Mouse (Mus musculus): ENCODE data around the gene Pms2.

Gene Pms2

GRCm38 (mm10) chr5:143932831-143933230 lies 23.1 kb downstream of the Pms2 start, which contains the start of gene Rsph10b:
Gene Rsph10b, plus strand, starts transcription at chr5:143933035.
- no peak for DNase-seq (ENCODE audit: low read depth, low spot score)

- no peak for DNase-seq (ENCODE audit: low read depth, low spot score)
Observed at GRCm38 (mm10) chr5:143933414-143933813, 23.6 kb downstream of the Pms2 start.

GRCm38 (mm10) chr5:143933875-143934274 lies 24.1 kb downstream of the Pms2 start:
- no peak for DNase-seq (ENCODE audit: low read depth, low spot score)

GRCm38 (mm10) chr5:143936156-143936555 lies 26.4 kb downstream of the Pms2 start:
- DNase-seq (ENCODE audit: low read depth, low spot score): no peak

GRCm38 (mm10) chr5:143941588-143941987 lies 31.8 kb downstream of the Pms2 start:
- no peak for DNase-seq (ENCODE audit: low read depth, low spot score)

GRCm38 (mm10) chr5:143943231-143944125 lies 33.7 kb downstream of the Pms2 start:
- DNase-seq (ENCODE audit: low read depth, low spot score): no peak

- DNase-seq (ENCODE audit: low read depth, low spot score): no peak
Observed at GRCm38 (mm10) chr5:143948361-143948760, 38.6 kb downstream of the Pms2 start.

- DNase-seq (ENCODE audit: low read depth, low spot score): no peak
Observed at GRCm38 (mm10) chr5:143950016-143950415, 40.3 kb downstream of the Pms2 start.

- DNase-seq (ENCODE audit: low read depth, low spot score): no peak
Observed at GRCm38 (mm10) chr5:143957101-143957500, 47.3 kb downstream of the Pms2 start.

- DNase-seq (ENCODE audit: low read depth, low spot score): no peak
Observed at GRCm38 (mm10) chr5:143959551-143959950, 49.8 kb downstream of the Pms2 start.

- DNase-seq (ENCODE audit: low read depth, low spot score): no peak
Observed at GRCm38 (mm10) chr5:143961176-143961575, 51.4 kb downstream of the Pms2 start.

- no peak for DNase-seq (ENCODE audit: low read depth, low spot score)
Observed at GRCm38 (mm10) chr5:143965586-143966345, 56.0 kb downstream of the Pms2 start.

- no peak for DNase-seq (ENCODE audit: low read depth, low spot score)
Observed at GRCm38 (mm10) chr5:143966671-143967070, 56.9 kb downstream of the Pms2 start.

- no peak for DNase-seq (ENCODE audit: low read depth, low spot score)
Observed at GRCm38 (mm10) chr5:143972628-143973027, 62.9 kb downstream of the Pms2 start.

- DNase-seq (ENCODE audit: low read depth, low spot score): peak; percentile 76
Observed at GRCm38 (mm10) chr5:143974931-143975630, 65.3 kb downstream of the Pms2 start.

GRCm38 (mm10) chr5:143975631-143975933 lies 65.8 kb downstream of the Pms2 start:
- no peak for DNase-seq (ENCODE audit: low read depth, low spot score)

- DNase-seq (ENCODE audit: low read depth, low spot score): no peak
Observed at GRCm38 (mm10) chr5:143976232-143976631, 66.5 kb downstream of the Pms2 start.

- no peak for DNase-seq (ENCODE audit: low read depth, low spot score)
Observed at GRCm38 (mm10) chr5:143976726-143977431, 67.1 kb downstream of the Pms2 start.

- no peak for DNase-seq (ENCODE audit: low read depth, low spot score)
Observed at GRCm38 (mm10) chr5:143980858-143981257, 71.1 kb downstream of the Pms2 start.

- no peak for DNase-seq (ENCODE audit: low read depth, low spot score)
Observed at GRCm38 (mm10) chr5:143982361-143982760, 72.6 kb downstream of the Pms2 start.

Data from skeletal muscle tissue, adult 2 months (tissue).